Mouse (Mus musculus) heart, postnatal 10 days (tissue): ENCODE measurements at regions not wholly inside any gene's neighbourhood (a gene's known extent, or its start where the extent isn't known, plus 50 kb on each side); places are given as distances from the start of the nearest gene placed in this dataset.

ENCODE experiments used
- DNase-seq, 2 experiments: peaks; one replicate each; pipeline ENCODE4 v3.0.0; 2021
- intact Hi-C: fragments of 180-260 bp; cut with DNase I; formaldehyde crosslinking; loops from one replicate; pipeline ENCODE4 v1.15.1; 2025

DNA sequence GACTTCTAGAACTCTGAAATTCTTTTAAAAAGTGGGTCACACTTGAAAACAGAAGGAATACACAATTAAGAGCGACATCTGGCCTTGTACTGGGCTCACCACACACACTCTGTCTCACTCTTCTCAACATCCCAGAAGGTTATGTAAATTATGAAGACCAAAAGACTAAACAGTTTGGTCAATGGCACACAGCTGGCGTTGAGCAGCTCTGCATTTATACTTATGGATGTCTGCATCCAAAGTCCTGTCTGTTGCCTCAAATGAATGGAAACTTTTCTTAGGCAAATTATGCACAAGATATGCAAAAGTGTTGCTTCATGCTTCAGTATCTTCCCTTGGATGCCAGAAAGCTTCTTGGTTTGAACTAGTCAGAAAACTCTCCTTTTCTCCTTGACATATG is 323.5 kb downstream of the Ppp3ca start:
- DNase-seq, result no peak
- intact Hi-C loops, result loop anchor here (10.0 kb wide), 1 partner anchor 1109 kb away; no protein-coding TSS in a partner anchor

DNA sequence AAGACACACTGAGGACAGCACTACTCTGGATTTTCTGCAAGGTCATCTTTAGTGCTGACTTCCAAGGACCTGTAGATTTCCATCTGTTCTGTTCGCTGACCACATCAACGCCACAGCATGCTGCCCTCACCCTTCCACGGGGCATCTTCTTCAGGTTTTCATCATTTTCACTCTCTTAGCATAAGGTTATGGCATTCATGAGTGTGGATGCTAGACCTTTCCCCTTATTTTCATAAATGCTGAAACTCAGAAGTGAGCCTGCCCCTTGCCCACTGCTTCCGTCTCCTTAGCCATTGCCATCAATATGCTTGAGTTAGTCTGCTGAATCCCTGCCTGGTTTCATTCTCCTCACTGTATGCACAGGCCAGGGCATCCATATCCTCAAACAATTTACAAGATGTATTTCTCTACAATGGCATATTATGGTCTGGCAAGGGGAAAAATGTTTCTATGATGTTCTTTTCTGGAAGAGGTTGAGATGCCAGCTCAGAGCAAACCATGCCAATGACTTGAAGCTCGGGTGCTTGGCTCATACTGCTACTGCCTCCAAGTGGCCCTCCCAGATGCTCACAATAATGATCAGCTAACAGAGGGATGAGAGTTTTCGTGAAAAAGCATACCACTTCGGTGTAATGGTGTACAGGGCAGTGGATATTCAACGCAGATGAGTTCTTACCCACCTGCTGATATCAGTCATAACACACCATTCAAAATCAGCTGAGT is 324.6 kb downstream of the Ppp3ca start:
- intact Hi-C loops, result loop anchor here (10.0 kb wide), 1 partner anchor 1110 kb away; no protein-coding TSS in a partner anchor
- no peak for DNase-seq

DNA sequence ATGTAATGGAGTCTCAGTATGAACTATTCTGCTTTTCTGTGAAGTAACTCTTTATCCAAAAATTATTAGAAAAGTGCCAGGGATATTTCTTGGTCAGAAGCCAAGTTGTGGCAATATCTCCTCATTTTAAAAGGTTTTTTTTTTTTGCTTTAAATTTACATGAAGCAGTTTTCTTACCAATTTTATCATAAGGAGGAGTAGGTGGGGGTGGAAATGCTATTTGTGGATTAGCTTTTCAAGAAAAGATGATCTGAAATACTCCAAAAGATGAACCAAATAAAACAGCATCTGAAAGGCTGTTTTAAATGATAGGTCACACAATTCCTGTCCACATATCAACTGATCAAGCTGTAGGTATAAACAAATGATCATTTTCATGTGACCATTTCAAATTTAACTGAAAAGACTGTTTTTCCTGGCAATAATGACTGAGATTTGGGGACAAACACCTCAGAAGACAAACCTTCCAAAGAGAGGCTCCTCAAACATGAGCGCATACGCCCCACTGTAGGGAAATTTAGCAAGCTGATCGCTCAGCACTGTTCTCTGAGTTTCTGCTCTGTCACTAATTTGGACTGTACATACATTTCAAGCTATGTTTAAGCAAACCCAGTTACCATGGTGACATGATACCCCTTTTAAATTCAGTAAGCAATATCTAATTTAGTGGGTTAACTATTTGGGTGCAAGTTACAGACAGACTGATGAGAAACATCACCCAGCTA is 325.8 kb downstream of the Ppp3ca start:
- no peak for DNase-seq
- intact Hi-C loops, result loop anchor here (10.0 kb wide), 1 partner anchor 1111 kb away; no protein-coding TSS in a partner anchor

DNA sequence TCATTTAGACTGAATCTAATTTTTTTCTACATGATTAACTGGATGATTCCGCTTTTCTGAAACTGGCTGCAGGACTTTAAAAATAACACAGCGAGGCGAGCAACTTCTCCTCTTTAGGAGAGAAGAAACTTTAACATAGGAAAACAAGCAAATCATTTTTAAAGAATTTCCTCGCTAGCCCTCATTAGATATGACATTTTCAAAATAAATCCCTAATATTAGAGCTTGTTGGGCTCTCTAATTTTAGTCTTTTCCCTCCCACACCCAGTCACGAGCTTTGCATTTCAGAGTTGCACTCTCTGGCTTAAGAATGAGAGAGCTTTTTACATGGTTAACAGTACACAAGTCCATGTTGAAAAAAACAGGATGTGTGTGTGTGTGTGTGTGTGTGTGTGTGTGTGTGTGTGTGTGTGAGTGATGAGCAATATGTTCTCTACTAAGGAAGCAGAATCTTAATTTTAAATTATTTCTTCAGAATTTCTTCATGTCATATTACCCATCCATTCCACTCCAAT is 326.5 kb downstream of the Ppp3ca start:
- DNase-seq, result no peak
- intact Hi-C loops, result loop anchor here (10.0 kb wide), 1 partner anchor 1112 kb away; no protein-coding TSS in a partner anchor

DNA sequence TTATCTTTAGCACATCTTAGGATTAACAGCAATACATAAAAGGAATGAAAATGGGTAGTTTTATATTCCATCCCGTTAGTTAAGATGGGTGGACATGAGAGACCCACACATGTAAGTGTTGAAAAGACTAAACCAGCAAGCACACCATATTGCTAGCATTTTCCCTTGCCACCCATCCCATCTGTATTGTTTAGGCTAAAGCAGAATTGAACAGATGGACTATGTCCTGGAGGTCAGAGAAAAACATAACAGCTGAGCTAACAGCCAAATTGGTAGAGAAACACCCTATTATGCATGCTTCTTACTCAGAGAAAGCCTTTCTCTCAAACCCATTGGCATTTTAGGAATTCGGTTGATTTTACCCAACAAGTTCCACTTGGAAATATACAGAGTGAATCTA is 329.3 kb upstream of the Emcn start:
- intact Hi-C loops, result no loop called here

DNA sequence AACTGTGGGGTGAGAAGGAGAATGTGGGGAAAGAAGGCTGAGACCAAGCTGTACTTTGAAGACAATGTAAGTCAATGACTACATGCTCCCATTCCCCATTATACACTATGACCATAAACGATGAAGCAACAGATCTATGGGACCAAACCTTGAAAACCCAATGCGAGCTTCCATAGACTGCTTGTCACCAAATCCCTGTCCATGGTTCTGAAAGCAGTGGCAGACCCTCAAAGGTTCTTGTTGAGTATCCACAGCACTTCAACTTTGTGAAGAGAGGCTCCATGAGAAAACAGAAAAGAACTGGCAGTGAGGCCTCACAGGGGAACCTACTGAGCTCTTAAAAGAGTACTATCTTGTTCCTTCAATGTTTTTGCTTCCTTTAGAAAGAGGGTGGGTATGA is 326.2 kb upstream of the Emcn start:
- intact Hi-C loops, result no loop called here
- DNase-seq, result peak; percentile 5 to 23

More for the DNA sequence above, 329.3 kb upstream of the Emcn start:
- no peak for DNase-seq

DNA sequence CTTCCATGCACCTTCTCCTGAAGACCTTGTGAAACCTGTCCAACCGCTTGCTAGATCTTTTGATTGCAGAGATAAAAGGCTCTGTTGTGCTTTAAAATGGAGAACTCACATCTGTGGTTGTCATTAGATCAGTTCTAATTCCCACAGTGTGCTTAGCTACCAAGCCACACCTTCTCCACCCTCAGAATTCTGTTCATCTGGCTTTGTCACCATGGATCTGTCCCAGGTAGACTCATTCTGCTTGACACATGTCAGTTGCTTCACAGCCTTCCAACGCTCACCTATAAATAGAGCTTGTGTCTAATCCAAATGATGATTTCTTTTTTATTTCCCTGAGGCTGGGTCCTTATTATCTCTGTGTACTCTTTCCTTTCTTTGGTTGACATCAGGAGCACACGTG is 325.7 kb upstream of the Emcn start:
- intact Hi-C loops, result no loop called here
- no peak for DNase-seq

DNA sequence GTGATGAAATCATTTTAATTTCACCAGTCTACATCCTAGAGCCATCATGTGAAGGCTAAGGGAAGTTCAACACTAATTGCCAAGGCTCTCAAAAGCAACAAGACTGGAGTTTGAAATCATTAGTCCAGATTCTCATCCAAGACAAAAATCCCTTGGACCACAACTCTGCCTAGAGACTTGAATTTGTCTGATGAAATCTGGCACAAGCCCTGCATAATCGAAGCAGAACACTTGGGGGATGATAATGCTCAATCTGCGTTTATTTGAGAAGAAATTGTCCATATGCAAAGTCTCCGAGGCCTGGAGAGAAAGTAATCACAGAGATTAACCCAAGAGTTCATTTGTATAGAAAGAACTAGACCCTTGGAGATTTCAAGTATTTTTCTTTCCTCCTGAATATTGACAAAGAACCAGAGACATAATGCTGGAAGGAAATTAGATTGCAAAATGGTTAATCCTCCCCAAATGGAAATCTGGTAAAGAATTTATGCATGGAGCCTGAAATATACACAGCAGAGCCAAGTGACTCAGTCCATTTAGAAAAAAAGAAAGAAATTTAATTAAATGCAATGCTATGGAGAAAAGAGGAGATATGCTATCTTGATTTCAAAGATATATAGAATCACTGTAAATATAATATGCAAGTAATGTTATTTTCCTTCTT is 320.8 kb upstream of the Emcn start:
- intact Hi-C loops, result no loop called here
- no peak for DNase-seq

DNA sequence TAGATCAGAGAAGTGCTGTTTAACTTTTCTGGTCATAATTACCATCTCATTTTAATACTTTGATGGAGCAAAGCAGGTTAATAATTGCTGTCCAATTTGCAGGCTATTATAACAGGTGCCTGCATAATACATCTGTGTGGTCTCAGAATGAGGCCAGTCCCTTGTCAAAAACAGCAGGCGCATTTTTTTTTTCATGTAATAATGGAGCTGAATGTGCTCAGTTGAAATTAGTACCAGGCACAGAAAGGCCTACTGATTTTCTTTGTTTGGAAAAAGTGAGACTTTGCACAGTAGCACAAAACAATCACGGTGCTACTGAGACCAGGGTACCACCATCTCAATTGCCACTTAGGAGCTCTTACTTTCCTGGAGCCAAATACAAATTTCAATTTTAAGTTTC is 311.3 kb upstream of the Emcn start:
- intact Hi-C loops, result no loop called here

DNA sequence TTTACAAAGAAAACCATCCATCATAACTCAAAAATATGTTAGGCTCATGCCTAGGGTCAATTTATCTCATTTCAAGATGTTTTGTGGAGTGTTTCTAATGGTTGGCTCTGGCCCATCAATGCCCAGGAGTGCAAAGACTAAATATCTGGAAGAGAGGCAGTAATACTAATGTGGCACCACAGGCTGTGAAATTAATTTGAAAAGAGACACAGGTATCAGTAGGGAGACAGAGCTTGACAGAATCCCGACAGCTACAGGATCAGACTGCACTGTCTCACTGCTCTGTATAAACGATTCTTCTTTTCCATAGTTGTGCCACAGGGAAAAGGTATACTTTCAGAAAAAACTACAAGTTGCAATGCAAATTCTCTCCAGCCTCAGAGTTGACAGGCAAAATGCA is 308.1 kb upstream of the Emcn start:
- intact Hi-C loops, result no loop called here
- no peak for DNase-seq

More for the DNA sequence above, 311.3 kb upstream of the Emcn start:
- DNase-seq, result no peak

DNA sequence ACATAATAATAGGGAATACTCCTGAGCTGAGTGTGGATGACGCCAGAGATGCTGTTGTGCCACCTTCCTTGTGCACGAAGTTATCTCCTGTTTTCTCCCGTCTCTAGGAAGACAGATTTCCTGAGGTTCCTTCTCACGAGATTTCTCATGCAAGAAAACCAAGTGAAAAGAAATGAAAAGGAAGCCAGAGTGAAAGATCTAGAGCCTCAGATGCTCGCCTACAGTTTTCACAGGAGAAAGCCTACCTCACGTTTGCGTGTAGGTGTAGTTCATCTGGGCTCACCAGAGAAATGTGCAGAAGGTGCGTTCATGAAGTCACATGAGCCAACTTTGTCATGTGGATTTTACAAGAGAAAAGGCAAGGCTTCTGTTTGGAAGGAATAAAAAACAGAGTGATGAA is 301.2 kb upstream of the Emcn start:
- no peak for DNase-seq
- intact Hi-C loops, result no loop called here

DNA sequence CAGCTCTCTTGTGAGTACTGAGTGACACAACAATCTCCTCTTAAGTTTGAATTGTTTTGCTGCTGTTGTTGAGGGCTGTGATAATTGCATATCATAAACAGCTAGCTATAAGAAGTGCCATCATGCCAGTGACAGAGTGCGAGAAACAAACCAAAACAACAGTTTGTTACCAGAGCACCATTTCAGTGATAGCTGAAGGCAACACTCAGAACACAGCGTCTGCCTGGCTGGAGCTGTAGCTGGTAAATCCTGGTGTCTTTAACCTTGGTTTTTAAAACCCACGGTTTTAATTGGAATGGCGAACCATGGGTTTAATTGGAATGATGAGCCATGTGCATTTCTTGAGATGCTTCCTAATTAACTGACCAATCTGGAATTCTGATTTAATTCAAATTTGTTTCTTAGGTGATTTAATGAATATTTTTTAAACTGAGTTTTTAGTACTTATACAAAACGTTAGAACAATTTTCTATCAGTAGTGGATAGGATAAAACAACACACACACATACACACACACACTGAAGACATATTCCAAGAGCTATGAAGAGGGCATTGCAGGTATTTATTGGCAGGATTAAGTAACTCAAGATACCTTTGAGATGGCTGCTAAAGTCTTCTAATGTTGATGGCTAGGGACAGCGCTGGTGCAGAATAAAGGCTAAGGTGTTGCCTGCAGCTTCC is 284.2 kb upstream of the Emcn start:
- no peak for DNase-seq
- intact Hi-C loops, result no loop called here

DNA sequence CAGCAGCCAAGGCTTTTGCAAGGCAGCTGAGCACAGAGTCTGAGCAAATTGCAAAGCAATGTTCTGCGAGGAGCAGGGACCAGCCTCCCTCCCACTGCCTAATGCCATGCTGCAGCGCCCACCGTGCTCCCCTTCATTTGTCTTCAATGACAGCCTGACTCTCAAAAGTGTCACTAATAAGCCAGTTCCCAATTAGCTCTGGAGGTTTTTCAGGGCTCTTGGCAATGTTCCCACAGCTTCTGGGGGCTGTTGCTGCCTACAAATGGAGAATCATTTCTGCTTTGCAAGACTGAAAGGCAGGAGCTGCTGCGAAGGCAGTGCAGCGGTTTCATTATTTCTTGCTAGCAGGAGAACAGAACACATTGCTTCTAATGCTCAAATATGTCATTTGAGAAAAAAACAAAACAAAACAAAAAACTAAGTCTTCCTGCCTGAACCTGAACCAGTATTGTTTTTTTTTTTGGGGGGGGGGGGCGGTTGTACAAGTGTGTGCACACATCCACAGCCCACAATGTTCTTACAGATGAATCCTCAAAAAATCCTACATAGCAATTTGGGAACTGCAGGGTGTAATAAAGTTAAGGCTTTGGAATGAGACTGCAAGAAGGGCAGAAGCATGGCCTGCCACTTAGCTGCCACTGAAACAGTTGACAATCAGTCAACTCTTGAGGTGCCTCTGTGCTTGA is 283.5 kb upstream of the Emcn start:
- no peak for DNase-seq
- intact Hi-C loops, result no loop called here

DNA sequence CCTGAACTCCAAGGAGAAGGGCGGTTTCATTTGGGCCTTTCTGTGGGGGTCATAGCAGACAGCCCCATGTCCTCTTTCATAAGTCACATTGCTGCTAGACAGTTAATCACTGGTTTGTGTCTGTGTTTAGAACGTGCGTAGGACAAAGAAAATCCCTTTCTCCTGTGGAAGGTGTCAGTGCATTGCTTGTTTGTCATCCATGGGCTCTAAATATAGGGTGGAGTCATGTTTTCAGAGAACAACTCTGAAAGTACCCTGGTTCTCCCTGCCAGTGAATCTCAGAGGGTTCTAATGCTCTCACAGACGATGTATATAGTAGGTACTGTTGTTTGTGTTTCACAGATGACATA is 283.0 kb upstream of the Emcn start:
- no peak for DNase-seq
- intact Hi-C loops, result no loop called here

DNA sequence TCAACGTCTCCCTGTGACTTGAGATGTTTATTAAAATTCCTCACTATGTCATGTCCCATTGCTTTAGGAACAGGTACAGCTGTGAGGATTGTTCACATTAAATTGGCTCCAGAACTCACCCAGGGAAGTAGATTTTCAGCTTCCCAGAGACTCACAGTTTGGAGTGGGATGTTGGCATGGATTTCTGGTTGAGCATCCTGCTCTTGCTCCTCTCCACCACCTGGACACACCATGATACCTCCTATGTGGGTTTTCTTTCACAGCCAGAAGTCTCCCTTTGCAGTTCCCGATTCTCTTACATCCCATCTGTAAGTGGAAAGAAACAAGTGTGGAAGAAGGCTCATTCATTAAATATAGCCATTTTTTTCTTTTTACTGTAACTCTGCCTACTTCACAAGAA is 278.8 kb upstream of the Emcn start:
- intact Hi-C loops, result no loop called here
- no peak for DNase-seq

DNA sequence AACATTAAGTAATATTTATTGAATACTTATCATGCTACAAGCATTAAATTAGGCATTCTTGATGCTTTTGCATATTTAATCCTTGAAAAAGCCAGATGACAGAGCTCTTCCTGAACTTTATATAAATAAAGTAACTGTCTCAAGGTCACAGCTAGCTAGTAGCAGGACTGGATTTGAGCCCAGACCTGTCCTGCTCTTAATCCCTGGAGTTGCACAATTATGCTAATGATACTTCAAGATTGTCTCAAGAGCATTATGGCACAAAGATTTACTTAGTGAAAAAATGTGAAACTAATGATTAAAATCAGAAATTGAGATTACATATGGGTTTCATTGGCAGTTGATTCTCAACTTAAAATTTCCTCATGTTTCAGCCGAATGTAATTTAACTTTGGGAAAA is 273.5 kb upstream of the Emcn start:
- no peak for DNase-seq
- intact Hi-C loops, result no loop called here

DNA sequence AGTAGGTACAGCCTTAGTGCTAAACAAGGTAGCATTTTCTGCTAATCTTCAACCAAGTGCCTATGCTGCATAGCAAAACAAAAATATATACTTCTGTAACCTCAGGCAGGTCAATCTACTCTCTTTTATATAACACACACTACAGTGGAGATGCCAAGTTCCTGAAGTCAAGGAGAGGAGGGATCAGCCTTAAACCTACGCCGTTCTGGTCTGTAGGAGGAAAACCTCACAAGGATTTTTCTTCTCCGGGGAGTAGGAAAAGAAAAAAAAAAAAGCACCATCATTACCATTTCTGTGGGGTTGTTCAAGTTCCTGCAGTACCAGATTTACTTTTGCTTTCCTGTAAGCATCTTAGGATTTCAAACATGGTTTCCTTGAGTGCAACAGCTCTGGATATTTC is 271.5 kb upstream of the Emcn start:
- no peak for DNase-seq
- intact Hi-C loops, result no loop called here

DNA sequence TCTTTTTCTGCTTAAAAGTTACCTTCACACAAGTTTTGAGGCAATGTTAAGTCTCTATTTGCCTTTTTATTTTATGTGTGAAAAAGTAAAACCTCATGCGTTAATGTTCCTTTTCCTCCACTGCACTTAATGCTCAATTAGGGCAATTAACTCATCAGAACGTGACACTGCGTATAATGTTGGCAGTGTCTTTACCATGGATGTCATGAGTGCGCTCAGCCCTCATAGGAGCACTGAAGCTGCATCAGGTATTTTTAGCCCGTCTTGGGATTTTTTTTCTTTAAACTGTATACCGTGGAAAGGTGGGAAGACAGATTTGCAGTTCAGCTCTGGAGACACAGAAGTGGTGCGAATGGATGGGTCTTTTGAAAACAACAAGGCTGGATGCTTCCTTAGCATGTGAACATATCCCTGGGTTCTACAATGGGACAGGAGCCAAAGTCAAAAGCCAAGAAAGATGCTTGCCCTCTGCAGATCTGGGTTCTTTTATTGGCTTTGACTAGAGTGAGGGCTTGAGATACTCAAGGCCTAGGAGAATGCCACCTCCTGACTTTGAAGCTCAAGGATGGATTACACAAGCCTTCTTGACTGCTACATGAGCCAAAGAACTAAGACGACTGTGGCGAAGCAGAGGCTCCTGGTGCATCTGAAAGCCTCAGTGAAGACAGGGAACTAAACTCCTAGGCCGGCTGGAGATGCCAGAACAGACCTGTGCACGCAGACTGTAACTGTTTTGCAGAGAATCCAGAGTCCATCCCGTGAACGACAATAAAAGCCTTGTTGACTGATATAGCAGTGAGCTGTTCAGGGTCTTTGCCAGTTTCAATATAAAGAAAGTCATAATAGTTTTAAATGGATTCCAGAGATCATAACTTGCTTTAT is 262.9 kb upstream of the Emcn start:
- DNase-seq, result no peak
- intact Hi-C loops, result no loop called here

DNA sequence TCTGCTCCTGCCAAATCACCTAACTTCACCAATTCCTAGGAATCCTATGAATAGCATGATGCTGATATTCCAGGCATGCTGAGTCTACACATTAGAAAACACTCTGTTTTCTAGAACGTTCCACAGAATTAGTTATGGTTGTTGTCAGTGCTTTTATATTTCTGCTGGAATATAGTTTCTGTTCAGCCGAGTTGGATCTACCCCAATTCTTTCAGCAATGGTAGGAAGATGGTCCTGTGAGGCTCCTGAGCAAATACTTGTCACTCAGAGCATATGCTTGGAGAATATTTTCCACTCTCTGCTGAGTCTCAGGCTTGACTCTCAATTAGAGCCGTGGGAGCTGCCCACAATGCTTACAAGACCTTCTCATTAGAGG is 262.3 kb upstream of the Emcn start:
- no peak for DNase-seq
- intact Hi-C loops, result no loop called here

DNA sequence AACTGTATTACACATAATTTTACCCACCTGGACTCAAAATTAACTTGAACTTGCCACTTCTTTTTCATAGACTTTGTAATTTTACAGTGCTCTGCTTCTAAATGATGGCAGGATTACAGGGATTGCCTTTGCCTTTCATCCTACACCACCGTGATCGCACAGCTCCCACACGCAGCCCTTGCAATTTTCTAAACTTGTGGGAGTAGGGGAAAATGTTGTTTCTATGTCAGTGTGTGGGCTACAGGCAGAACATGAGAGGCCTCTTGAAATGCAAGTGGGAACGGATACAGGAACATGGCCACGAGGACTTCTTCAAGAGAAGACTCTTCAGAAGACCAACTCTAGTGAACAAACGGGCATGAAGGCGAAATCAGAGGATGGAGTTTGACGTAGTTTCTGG is 254.0 kb upstream of the Emcn start:
- intact Hi-C loops, result no loop called here
- DNase-seq, result no peak
